ENCODE assay signal across 12 mouse cellular contexts in genomic region chr14:49308591-49308990, GRCm38 (mm10).
"Had no signal": no experiment of that assay in that cellular context is flagged by ENCODE, and none has a peak within 500 bp of the region (broad histone marks: within the 10 kb centered on the region; RNA-seq: fewer than 3 reads in every experiment).

No protein-coding gene starts in this region.

- H3K27ac ChIP-seq: layer of hippocampus, adult 2 months; limb, embryonic 13.5 days; liver, embryonic 14.5 days; midbrain, embryonic 10.5 days; stomach, postnatal 0 days had no signal

- ATAC-seq: midbrain, embryonic 16.5 days had no signal

- H3K9me3 ChIP-seq: limb, embryonic 13.5 days; midbrain, embryonic 10.5 days had no signal

- H3K27me3 ChIP-seq: limb, embryonic 13.5 days had no signal

- H3K9ac ChIP-seq: limb, embryonic 13.5 days; liver, embryonic 14.5 days had no signal

- DNase-seq: kidney, adult 18-20 months; kidney, postnatal 10 days; kidney, postnatal 4 days; lung, adult 18-20 months; lung, postnatal 4 days; right cerebral cortex, postnatal 14 days had no signal

- H3K4me2 ChIP-seq: limb, embryonic 13.5 days had no signal

- H3K4me3 ChIP-seq: layer of hippocampus, adult 2 months; limb, embryonic 13.5 days; midbrain, embryonic 10.5 days had no signal

- H3K36me3 ChIP-seq: limb, embryonic 13.5 days; midbrain, embryonic 10.5 days had no signal
